26 mouse cellular contexts compared by ENCODE assay signal in the genomic region with DNA sequence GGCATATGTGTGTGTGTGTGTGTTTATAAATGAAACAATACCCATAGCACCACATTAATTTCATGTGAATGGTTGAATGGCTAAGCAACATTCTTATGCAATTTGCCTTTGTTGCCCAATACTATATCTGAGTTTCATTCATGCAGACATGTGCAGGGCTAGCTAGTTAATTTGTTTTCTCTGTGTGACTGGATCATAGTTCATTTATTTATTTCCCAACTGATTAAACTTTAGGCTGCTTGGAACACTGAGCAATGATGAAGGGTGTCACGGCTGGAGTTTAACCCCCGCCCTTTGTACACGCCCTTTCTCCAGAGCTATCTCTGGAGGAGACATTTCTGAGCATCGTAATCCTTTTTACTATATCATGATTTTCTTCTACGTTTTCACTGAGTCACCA.
DNase-seq lines count a peak whose midpoint lies in the region; ATAC-seq and TF ChIP-seq lines count a peak whose summit lies in the region.
"Had no signal": no experiment of that assay in that cellular context is flagged by ENCODE, and none has a peak within 500 bp of the region (broad histone marks: within the 10 kb centered on the region; RNA-seq: fewer than 3 reads in every experiment).

No protein-coding gene starts in this region.

- 0 out of 2 replicates have a peak, but pooled peaks cover 3% of the 10 kb centered on the region for H3K4me1 ChIP-seq in intestine, embryonic 15.5 days (replicated peaks)
- H3K4me1 ChIP-seq in intestine, postnatal 0 days (replicated peaks; ENCODE audit: control insufficient read depth, insufficient read depth, low read length), result no peaks in the 10 kb centered on the region
- peaks cover 8% of the 10 kb centered on the region for H3K4me1 ChIP-seq in liver, adult 2 months (ENCODE audit: control insufficient read depth, insufficient read depth, low read length)
- no peaks in the 10 kb centered on the region; the same call in 1 of the 2 replicates for H3K4me1 ChIP-seq in liver, embryonic 11.5 days (replicated peaks; ENCODE audit: control insufficient read depth, insufficient read depth, low read length)
- H3K4me1 ChIP-seq: hindbrain, embryonic 15.5 days; neural tube, embryonic 13.5 days had no signal

- no peaks in the 10 kb centered on the region for H3K36me3 ChIP-seq in intestine, embryonic 15.5 days
- no peaks in the 10 kb centered on the region for H3K36me3 ChIP-seq in intestine, postnatal 0 days (ENCODE audit: control insufficient read depth, insufficient read depth)
- no peaks in the 10 kb centered on the region for H3K36me3 ChIP-seq in liver, adult 2 months (ENCODE audit: control insufficient read depth, insufficient read depth, low read length)
- H3K36me3 ChIP-seq in liver, embryonic 11.5 days (ENCODE audit: control insufficient read depth, insufficient read depth, low read length), result no peaks in the 10 kb centered on the region
- H3K36me3 ChIP-seq: embryonic facial prominence, embryonic 12.5 days; heart, embryonic 15.5 days; hindbrain, embryonic 15.5 days; midbrain, embryonic 10.5 days; neural tube, embryonic 13.5 days had no signal

- H3K79me2 ChIP-seq in liver, adult 2 months (ENCODE audit: control insufficient read depth, insufficient read depth, low read length), result peaks cover 6% of the 10 kb centered on the region; the same call in 1 of the 2 replicates

- WGBS in intestine, embryonic 15.5 days, result 77% methylated on average over 5 of the region's 5 CpGs
- WGBS in intestine, postnatal 0 days, result 60% methylated on average over 5 of the region's 5 CpGs
- 25% methylated on average over 5 of the region's 5 CpGs for WGBS in liver, adult 2 months
- 78% methylated on average over 5 of the region's 5 CpGs for WGBS in liver, embryonic 11.5 days

- TF ChIP-seq CTCF in intestine, postnatal 0 days (IDR thresholded peaks at IDR 0.05; ENCODE audit: low read depth), result no peak
- no peak for TF ChIP-seq CTCF in liver, adult 2 months (IDR thresholded peaks at IDR 0.05; ENCODE audit: low read depth, low read length)

- no peaks in the 10 kb centered on the region for H3K9me3 ChIP-seq in intestine, embryonic 15.5 days
- no peaks in the 10 kb centered on the region for H3K9me3 ChIP-seq in intestine, postnatal 0 days (ENCODE audit: control insufficient read depth)
- H3K9me3 ChIP-seq in liver, embryonic 11.5 days (ENCODE audit: control insufficient read depth, low read length), result no peaks in the 10 kb centered on the region
- H3K9me3 ChIP-seq: embryonic facial prominence, embryonic 12.5 days; heart, embryonic 15.5 days; hindbrain, embryonic 15.5 days; limb, embryonic 12.5 days; midbrain, embryonic 10.5 days; neural tube, embryonic 13.5 days had no signal

- no peak overlapping the region for H3K4me3 ChIP-seq in intestine, embryonic 15.5 days (replicated peaks)
- H3K4me3 ChIP-seq in intestine, postnatal 0 days (ENCODE audit: low read depth, low read length), result no peak overlapping the region
- H3K4me3 ChIP-seq in liver, adult 2 months (ENCODE audit: insufficient read depth, low read depth, low read length), result no peak overlapping the region
- H3K4me3 ChIP-seq in liver, embryonic 11.5 days (ENCODE audit: low read depth, low read length), result no peak overlapping the region
- H3K4me3 ChIP-seq: embryonic facial prominence, embryonic 12.5 days; heart, embryonic 15.5 days; hindbrain, embryonic 15.5 days; limb, embryonic 12.5 days; midbrain, embryonic 10.5 days; myocyte; neural tube, embryonic 13.5 days had no signal

- no peak overlapping the region for H3K9ac ChIP-seq in intestine, embryonic 15.5 days
- no peak overlapping the region for H3K9ac ChIP-seq in intestine, postnatal 0 days (ENCODE audit: low read depth, low read length)
- H3K9ac ChIP-seq in liver, adult 2 months (ENCODE audit: low read depth, low read length), result no peak overlapping the region
- no peak overlapping the region for H3K9ac ChIP-seq in liver, embryonic 11.5 days (ENCODE audit: low read depth, low read length)
- H3K9ac ChIP-seq: embryonic facial prominence, embryonic 12.5 days; heart, embryonic 15.5 days; hindbrain, embryonic 15.5 days; limb, embryonic 12.5 days; liver, embryonic 14.5 days; neural tube, embryonic 13.5 days had no signal

- no peaks in the 10 kb centered on the region for H3K27me3 ChIP-seq in intestine, embryonic 15.5 days (replicated peaks)
- no peaks in the 10 kb centered on the region for H3K27me3 ChIP-seq in intestine, postnatal 0 days (replicated peaks; ENCODE audit: control insufficient read depth, insufficient read depth, low read length)
- no peaks in the 10 kb centered on the region for H3K27me3 ChIP-seq in liver, adult 2 months (ENCODE audit: control insufficient read depth, insufficient read depth, low read length)
- no peaks in the 10 kb centered on the region for H3K27me3 ChIP-seq in liver, embryonic 11.5 days (replicated peaks; ENCODE audit: control insufficient read depth, insufficient read depth, low read length)
- H3K27me3 ChIP-seq: embryonic facial prominence, embryonic 12.5 days; heart, embryonic 15.5 days; hindbrain, embryonic 15.5 days; limb, embryonic 12.5 days; neural tube, embryonic 13.5 days had no signal

- H3K4me2 ChIP-seq in intestine, embryonic 15.5 days (replicated peaks), result no peak overlapping the region
- no peak overlapping the region for H3K4me2 ChIP-seq in intestine, postnatal 0 days (replicated peaks; ENCODE audit: low read depth)
- no peak overlapping the region for H3K4me2 ChIP-seq in liver, embryonic 11.5 days
- H3K4me2 ChIP-seq: embryonic facial prominence, embryonic 12.5 days; heart, embryonic 15.5 days; hindbrain, embryonic 15.5 days; limb, embryonic 12.5 days; neural tube, embryonic 13.5 days had no signal

- ATAC-seq in intestine, embryonic 15.5 days, result peak; percentile 20; the same call in 1 of the 2 replicates
- ATAC-seq in intestine, postnatal 0 days, result no peak
- no peak for ATAC-seq in liver, embryonic 11.5 days (replicated peaks; ENCODE audit: low FRiP score)
- ATAC-seq: CD4-positive, CD25-positive, alpha-beta regulatory T cell, adult 4 months; midbrain, embryonic 16.5 days had no signal

- no peak overlapping the region for H3K27ac ChIP-seq in intestine, embryonic 15.5 days
- H3K27ac ChIP-seq in intestine, postnatal 0 days (ENCODE audit: low read depth, low read length), result no peak overlapping the region
- H3K27ac ChIP-seq in liver, adult 2 months (replicated peaks; ENCODE audit: insufficient read depth, low read depth, low read length), result no peak overlapping the region
- H3K27ac ChIP-seq in liver, embryonic 11.5 days (ENCODE audit: low read depth, low read length), result no peak overlapping the region
- H3K27ac ChIP-seq: embryonic facial prominence, embryonic 12.5 days; heart, embryonic 15.5 days; hindbrain, embryonic 15.5 days; kidney, postnatal 0 days; limb, embryonic 12.5 days; liver, embryonic 14.5 days; midbrain, embryonic 10.5 days; neural tube, embryonic 13.5 days had no signal

- peak; percentile 96 for DNase-seq in liver, adult 2 months (ENCODE audit: extremely low read depth, low read depth, low spot score)
- no peak for DNase-seq in liver, embryonic 11.5 days (ENCODE audit: low spot score)
- peak; percentile 32 for DNase-seq in Muller cell, postnatal 12 days (ENCODE audit: inconsistent ontology term)
- DNase-seq in kidney, postnatal 36 days, result peak; percentile 60 to 64
- no peak for DNase-seq in heart, adult 18-20 months
- no peak for DNase-seq in cerebellum, postnatal 4 days (ENCODE audit: low spot score in 2 of 2)
- DNase-seq: cerebellum, adult 11 months; cerebellum, postnatal 14 days; gastrocnemius, postnatal 36 days; heart, postnatal 4 days; lung, postnatal 14 days; thymus, adult 18-20 months; thymus, postnatal 36 days had no signal

- TF ChIP-seq POLR2A in liver, adult 2 months (IDR thresholded peaks at IDR 0.05; ENCODE audit: extremely low read depth, insufficient read depth, low read length), result no peak

Comparison
In these comparisons a context has a peak if more than half of its experiments do, and no peak if none do; other contexts are left out.
1. DNase-seq: peak in liver, adult 2 months (single experiment), Muller cell, postnatal 12 days (single experiment) and kidney, postnatal 36 days (2 of 2); none in liver, embryonic 11.5 days (single experiment), heart, adult 18-20 months (0 of 2) and cerebellum, postnatal 4 days (0 of 2).